Mouse (Mus musculus) frontal cortex, adult 2 months (tissue): ENCODE measurements at regions not wholly inside any gene's neighbourhood (a gene's known extent, or its start where the extent isn't known, plus 50 kb on each side); places are given as distances from the start of the nearest gene placed in this dataset.
A peak's percentile ranks its signal among the peaks of the same experiment; 100 is the strongest.

ENCODE experiments used
- DNase-seq, 2 experiments: peaks; one replicate each; pipeline ENCODE4 v3.0.0; 2022; ENCODE audit warnings: low spot score in 1 of 2; ENCODE audit errors: extremely low spot score in 1 of 2

DNA sequence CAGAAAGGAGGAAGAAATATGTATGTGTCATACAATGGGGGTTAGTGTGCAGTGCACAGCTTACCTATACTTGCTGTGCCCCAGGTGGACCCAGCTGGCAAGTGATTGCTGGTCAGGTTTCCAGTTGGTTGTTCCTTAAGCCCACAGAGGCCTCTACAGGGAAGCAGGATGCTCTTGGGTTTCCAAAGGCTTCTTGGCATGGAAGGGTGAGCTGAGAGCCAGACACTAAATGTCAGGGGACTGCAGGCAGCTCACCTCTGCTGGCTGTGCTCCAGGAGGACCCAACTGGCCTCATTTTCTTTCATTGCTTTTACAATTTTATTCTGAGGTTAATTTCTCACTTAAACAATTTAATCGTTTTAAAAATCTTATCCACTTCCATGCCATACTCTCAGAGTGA is 108.1 kb downstream of the Gm10184 start:
- no peak for DNase-seq

DNA sequence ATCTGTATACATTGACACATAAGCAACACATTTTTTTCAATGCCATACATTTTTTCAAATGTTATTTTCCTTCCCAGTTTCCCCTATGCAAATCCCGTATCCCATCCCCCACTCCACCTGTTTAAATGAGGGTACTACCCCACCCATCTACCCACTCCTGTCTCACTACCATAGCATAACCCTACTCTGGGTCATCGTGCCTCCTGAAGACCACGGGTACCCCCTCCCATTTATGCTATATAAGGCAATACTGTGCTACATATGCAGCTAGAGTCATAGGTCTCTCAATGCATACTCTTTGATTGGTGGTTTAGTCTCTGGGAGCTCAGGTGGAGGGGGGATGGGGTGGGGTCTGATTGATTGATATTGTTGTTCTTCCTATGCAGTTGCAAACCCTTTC is 132.7 kb downstream of the Gm10184 start:
- no peak for DNase-seq

DNA sequence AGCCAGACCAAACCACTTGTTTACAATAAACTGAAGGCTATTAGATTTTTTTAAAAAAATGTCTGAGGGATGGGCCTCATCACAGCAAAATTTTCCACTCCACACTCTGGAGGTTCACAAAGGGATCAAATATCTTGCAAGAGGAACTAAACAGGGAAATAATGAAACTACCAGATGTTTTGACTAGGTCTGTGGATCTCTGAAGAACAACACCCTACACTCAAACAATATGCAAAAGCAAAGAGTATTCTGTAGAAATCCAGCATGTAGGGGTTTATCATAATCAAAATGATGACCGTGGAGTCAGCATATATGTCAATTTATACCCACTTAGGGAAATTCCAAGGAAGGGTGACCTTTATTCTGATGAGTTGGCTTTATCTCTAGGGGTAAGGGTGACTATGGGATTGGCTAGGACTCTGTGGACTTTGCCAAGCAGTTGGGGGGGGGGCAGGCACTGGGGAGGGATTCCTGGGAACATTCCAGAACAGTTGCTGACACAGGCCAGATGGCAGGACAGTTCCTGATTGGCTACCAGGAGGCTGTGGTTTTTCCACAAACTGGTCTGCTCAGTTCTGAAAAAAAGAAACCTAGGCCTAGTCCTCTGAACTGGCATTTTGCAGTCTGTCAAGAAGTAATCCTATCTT is 143.9 kb downstream of the Gm10184 start:
- DNase-seq, result no peak

DNA sequence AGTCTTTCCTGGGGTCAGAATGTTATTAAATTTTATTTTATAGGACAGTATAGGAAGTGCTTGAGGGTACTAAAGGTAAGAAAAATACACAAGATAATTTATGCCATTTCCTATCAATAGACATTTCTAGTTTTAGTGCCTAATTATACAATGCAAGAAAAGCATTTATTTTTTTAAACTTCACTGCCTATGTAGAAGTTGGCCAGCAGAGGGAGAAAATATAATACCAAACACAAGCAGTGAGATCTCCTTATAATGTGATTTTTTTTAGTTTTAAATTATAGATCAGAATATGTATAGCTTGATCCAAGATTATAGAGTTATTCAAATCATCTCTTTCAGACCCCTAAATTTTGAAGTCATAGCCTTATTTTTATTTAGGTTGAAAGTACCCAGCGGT is 172.8 kb downstream of the Gm10184 start:
- DNase-seq, result peak in 1 of 2 experiments; percentile 12

DNA sequence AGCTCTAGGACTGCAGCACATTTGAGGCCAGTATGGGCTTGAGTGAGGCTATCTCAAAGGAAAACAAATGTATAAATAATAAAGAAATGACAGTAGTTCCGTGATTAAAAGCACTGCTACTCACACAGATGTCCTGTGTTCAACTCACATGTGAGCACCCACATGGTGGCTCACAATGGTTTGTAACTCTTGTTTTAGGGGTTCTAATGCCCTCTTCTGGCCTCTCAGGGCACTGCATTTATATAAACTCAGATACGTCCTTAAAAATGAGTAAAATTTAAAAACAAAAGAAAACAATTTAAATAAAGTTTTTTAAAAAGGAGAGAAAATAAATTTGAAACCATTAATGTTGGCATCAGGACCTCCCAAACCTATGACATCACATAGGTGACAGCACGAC is 184.7 kb downstream of the Gm10184 start:
- DNase-seq, result no peak

DNA sequence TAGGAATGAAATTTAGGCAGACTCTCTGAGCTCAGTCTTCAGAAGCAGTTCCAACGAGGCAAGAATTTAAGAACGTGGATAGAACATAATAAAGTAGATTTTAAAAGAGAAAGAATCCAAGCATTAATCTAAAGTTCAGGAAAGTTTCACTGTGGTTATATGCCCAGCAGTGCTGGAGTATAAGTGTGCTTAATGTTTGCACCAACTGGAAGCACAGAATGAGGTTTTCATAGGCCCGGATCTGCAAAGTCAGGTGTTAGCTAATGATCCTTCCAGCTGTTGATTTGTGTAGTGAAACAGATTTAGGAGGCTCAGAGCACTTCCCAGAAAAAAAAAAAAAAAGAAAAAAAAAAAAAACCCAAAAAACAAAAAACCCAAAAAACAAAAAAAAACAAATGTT is 228.5 kb downstream of the Gm10184 start:
- no peak for DNase-seq

DNA sequence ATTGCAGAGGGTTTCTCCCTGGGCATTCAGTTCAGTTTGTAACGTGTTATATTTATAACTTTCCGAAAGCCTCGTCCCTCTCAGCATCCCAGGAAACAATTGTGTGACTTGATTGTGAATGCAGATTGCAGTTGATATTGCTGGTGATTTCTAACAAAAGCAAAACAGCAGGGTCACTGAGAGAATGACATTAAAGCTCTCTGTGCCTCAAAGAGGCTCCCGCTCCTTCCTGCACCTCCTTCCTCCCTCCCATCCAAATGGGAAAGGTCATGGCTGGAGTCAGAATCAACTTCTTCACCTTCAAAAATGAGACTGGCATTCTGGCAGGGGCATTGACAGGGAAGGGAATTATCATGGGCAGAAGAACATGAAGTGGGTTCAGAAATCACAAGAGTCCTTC is 251.9 kb downstream of the Gm10184 start:
- DNase-seq, result no peak

DNA sequence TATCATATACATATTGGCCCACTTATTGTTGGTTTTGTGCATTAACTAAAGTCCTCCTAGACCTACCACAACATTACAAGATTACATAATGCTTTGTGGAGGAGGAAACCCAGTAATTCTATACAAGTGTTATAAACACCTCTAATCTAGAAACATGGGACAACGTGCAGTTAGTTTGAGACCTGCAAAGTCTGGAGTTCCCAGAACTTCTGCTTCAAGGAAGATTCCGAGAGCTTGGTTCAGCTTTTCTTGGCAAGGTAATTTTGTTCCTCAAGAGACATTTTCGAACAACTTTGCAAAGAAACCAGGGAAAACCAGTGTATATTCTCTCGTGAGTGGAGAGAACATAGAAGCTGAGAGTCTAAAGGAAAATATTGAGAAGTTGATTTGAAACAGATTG is 254.0 kb downstream of the Gm10184 start:
- peak in 1 of 2 experiments; percentile 14 for DNase-seq

DNA sequence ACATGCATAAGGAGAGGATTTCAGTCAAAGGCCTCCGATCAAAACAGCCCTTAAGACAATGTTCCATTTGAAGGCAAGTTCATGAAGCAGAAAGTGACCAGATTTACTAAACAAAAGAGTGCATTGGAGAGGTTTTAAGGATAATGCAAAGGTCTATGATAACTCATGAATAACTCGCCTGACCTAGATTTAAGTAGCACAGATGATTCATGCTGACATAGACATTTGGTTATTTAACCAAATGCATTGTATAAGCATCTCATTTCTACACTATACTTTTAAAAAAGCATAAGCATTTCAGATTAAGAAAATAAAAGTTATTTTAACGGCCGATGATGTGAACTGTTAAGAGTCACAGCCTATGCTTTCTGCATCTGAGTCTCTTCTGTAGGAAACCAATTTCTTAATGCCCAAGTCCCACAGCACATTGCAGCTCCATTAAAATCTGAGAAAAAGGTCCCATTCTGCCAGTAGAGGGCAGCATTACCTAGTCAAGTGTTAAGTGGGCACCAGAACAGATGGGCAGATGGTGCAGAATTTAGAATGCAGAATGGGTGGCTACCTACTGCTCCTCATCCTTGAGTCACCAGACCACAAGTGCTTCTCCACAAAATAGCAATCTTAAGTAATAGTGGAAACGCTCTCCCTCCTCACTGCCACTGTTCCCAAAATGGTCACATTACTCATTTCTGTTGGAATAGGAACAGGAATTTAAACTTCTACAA is 256.0 kb downstream of the Gm10184 start:
- DNase-seq, result peak; percentile 89 to 94

DNA sequence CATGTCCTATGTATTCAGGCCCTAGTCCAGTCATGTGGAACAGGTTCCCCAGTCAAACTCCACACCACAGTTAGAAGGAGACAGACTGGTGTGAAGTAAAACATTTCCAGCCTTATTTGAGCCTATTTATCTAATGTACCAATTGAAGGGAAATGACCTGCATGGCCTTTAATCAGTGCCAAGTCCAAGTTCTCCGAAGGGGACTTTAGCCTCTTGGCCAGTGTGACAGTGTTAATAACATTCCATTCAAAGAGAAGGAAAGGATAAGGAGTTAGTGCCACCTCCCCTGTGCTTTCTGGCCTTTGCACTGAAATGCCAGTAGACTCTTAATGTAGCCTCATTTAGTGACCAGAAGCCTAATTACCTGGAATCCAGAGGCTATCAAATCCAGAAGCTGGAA is 264.2 kb downstream of the Gm10184 start:
- DNase-seq, result no peak
